Mouse (Mus musculus) heart, postnatal 14 days (tissue): ENCODE results near the gene Zp3. TPM values are rescaled to one million over a fixed set of nuclear protein-coding genes. Genes with fewer than 3 reads are reported as not detected.

Experiments used
- DNase-seq, 2 experiments: peaks; one replicate each; pipeline ENCODE4 v3.0.0; 2021 to 2022
- intact Hi-C: fragments of 180-260 bp; cut with DNase I; formaldehyde crosslinking; loops from one replicate; pipeline ENCODE4 v1.15.1; 2025
- total RNA-seq, 2 experiments: library from RNA; stranded (reverse); gene quantifications; 2 replicates each; pipeline ENCODE4 v1.2.3; 2021

Gene Zp3
- total RNA-seq, 2 experiments from 2014 or later = not detected

DNA sequence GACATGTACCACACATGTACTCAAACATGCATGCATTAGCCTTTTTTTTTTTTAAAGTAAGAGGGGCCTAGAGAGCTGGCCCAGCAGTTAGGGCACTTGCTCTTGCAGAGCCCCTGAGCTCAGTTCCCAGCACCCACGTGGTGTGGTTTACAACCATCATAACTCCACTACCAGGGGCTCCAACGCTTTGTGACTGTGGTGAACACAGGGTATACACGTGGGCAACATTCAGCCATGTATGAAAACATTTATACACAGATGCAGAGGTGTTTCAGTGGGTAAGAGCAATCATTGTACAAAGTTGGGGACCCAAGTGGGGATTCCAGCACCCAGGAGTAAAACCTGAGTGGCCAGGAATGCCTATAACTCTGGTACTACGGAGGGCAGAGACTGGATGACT, 21.5 kb upstream of the Zp3 start:
- DNase-seq = no peak
- intact Hi-C loops = loop anchor here (10.0 kb wide), 1 partner anchor 264 kb away; no protein-coding TSS in a partner anchor

DNA sequence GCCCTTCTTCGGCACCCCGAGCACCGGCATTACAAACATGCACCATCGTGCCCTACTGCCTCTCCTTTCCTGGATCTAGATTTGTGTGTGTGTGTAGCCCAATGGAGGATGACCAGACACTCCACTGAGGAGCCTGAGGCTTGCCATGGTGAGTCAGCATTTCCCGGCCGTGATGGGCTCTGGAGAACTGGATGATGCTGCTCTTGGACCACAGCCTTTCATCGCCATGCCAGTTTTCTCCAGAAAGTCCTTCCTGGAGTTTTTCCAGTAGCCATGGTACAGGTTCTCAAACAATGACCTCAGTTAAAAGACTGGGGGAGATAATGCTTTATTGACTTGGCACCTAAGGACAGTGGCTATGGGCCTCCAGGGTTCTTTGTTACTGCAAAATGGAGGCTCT, 20.0 kb upstream of the Zp3 start:
- no peak for DNase-seq
- intact Hi-C loops = loop anchor here (10.0 kb wide), 1 partner anchor 265 kb away; no protein-coding TSS in a partner anchor

DNA sequence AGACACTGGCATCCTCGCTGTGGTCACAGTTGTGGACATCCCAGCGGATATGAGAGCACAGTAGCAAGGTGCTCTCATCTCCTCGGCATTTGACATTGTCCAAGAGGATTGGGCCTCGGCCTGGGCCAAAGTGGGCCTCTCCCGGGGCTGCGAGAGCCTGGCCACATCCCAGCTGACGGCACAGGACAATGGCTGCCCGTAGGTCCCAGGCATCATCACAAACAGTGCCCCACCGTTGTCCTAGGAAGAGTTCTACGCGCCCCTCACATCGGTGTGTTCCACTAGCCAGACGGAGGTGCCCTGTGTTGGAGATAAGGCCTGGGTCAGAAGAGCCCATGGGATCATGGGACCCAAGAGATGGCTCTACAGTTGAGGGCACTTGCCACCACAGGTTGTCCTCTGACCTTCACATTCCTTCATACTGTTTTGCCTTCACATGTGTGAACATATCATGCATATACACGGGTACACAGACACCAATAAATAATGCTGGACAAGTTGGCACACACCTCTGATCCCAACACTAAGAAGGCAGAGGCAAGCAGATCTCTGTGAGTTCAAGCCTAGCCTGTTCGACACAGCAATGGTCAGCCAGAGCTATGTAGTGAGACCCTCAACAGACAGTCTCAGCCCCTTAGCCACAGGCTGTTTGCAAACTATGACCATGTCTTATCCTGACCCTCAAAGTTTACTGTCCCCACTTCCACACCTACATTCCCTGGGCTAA, 18.8 kb upstream of the Zp3 start:
- intact Hi-C loops = no loop called here

DNA sequence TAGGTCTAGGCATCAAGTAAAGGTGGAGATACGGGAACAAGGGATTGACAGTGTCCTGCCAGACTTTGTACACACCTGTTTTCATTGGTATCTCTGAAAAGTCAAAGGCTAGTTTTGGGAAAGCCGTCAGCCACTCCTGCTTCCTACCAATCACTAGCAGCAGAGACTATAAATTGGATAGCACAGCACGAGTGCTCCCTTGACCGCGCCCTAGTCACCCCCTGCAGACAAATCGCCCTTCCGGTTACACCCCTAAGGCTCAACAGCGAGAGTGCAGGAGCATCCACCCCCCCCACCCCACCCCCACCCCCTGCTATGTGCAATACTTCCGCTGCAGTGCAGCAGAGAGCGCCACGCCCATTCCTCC, 17.8 kb upstream of the Zp3 start:
- no peak for DNase-seq
- intact Hi-C loops = no loop called here

More for the DNA sequence above, 18.8 kb upstream of the Zp3 start:
- DNase-seq = no peak

DNA sequence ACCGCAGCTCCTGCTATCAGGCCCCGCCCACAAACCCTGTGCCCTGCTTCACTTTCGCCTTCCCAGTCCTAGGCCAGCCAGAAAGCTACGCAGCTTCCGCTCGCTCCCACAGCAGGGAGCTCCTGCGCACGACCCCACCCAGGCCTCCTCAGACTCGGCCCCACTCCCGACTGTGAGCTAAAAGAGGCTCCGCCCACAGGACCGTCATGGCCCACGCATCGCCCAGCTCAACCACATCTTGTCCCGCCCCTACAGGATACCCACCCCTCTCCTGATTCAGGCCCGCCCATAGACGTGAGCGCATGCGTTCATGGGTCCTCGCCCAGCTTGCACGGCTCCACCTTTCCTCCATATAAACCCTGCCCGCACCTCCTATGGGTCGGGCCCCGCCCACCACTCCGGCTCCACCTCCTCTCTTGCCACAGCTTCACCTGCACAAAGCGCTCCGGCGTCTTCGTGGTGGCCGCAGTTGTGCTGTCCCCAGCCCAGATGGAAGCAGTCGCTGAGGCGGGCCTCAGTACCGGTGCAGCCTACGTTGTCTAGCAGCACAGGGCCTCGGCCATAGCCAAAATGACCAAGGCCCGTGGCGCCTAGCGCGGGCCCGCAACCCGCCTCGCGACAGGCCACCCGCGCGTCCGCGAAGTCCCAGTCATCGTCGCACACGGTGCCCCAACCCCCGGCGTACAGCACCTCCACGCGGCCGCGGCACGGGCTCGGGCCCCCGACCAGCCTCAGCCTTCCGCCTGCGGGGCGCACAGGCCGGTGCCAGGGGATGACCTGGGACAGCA, 17.2 kb upstream of the Zp3 start:
- intact Hi-C loops = no loop called here
- peak; percentile 98 for DNase-seq

DNA sequence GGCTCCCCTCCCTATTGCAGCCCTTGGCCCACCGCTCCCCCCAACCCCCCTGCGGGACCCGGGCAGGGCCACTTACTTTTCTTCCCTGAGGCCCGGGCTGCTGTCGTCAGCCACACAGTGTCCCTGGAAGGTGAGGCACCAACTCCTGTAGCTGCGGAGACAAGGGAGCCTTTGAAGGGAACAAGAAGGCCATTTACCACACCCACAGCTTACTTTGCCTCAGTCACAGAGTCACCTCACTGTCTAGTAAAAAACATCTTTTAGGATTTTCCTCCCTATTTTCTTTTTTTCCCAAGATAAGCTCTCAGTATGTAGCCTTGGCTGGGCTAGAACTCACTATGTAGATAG, 16.6 kb upstream of the Zp3 start:
- intact Hi-C loops = no loop called here
- no peak for DNase-seq

DNA sequence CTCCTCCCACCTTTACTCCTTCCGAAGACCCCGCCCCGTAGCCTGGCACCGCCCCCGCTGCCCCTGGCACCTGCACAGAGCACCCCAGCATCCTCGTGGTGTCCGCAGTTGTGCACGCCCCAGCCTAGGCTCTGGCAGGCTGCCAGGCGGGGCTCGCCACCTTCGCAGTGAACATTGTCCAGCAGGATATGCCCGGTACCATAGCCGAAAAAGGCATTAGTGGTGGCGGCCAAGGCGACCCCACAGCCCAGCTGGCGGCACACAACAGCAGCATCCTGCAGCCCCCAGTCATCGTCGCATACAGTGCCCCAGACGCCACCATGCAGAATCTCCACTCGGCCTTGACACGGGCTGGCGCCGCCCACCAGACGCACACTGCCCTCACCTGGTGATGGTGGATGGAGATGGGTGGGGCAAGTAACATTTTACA, 14.4 kb upstream of the Zp3 start:
- intact Hi-C loops = loop anchor here (5.0 kb wide), 1 partner anchor 63 kb away; no protein-coding TSS in a partner anchor
- DNase-seq = peak in 1 of 2 experiments; percentile 39

DNA sequence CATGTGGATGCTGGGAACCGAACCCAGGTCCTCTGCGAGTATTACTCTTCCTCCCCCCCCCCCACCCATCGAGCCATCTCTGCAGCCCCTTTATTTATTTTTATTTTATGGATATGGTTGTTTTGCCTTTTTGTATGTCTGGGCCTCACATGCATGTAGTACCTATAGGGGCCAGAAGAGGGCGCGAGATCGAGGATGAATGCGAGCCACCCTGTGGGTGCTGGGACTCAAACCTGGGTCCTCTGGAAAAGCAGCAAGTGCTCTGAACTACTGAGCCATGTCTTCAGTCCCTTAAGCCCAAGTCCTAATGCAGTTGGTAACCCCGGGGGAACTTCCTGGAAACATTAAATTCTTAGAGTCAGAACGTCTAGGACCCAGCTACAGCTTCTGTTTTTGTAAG, 13.0 kb upstream of the Zp3 start:
- intact Hi-C loops = loop anchor here (5.0 kb wide), 1 partner anchor 65 kb away; no protein-coding TSS in a partner anchor
- DNase-seq = no peak

DNA sequence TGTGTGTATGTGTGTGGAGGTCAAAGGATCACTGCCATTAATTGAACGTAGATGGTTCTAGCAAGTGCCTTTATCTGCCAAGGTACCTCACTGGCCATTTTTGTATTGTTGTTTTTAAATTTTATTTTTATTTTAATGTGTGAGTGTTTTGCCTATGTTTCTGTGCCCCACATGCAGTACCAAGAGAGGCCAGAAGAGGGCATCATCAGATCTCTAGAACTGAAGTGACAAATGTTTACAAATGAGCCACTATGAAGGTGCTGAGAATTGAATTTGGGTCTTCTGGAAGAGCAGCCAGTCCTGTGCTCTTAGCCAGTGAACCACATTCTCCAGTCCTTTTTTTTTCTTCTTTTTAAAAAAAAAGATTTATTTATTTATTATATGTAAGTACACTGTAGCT, 11.1 kb upstream of the Zp3 start:
- intact Hi-C loops = loop anchor here (5.0 kb wide), 1 partner anchor 66 kb away; no protein-coding TSS in a partner anchor
- peak; percentile 51 to 67 for DNase-seq

DNA sequence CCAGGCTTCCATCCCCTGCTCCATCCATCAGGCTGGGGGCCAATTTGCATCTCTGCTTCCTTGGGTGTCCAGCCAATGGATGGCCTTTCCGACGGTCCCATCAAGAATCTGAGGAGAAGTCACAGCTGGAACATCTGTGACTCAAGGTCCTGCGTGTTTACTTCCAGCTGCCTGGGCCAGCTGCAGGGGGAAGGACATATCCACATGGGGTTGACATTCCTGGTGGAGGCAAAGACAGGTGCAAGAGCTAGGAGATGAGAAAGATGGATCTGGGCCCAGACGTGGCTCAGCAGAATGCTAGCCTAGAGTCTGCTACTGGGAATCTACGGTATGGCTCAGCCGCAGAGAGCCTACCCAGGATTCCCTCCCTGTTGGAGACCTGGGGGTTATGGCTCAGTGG, 9.7 kb upstream of the Zp3 start:
- no peak for DNase-seq
- intact Hi-C loops = no loop called here

DNA sequence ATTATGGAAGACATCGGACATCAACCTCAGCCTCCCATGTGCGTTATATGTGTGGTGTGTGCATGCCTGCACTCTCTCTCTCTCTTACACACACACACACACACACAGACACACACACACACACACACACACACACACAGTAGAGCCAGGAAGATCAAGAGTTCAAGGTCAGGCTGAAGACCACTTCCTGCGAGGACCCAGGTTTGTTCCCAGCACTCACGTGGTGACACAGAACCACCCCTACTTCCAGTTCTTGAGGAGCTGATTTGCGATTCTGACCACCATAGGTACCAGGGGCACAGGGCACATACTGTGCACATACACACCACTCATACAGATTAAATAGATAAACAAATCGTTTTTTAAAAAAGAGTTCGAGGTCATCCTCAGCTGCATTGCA, 8.0 kb upstream of the Zp3 start:
- DNase-seq = no peak
- intact Hi-C loops = no loop called here

DNA sequence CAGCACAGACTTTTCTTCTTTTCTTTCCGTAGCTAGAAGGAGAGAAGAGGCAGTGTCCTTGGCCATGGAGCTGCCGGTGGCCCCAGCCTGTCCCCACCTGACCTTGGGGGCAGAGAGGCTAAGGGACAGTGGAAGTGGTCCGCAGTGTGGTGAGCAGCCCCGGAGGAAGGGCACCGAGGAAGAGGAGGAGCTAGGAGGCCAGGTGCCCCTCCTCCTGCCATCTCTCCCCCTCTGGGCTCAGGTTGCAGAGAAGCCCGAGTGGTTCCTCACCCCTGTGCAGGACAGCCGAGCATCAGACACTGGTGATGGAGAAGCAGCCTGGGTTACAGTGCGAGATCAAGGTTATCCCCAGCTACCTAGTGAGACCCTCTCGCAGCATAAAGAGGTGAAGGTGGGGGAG, 5.5 kb upstream of the Zp3 start, which contains the start of gene Ssc4d:
TSS of gene Ssc4d (minus strand) at position 167 of the 400 bp plus-strand sequence.
- DNase-seq = no peak
- intact Hi-C loops = no loop called here

DNA sequence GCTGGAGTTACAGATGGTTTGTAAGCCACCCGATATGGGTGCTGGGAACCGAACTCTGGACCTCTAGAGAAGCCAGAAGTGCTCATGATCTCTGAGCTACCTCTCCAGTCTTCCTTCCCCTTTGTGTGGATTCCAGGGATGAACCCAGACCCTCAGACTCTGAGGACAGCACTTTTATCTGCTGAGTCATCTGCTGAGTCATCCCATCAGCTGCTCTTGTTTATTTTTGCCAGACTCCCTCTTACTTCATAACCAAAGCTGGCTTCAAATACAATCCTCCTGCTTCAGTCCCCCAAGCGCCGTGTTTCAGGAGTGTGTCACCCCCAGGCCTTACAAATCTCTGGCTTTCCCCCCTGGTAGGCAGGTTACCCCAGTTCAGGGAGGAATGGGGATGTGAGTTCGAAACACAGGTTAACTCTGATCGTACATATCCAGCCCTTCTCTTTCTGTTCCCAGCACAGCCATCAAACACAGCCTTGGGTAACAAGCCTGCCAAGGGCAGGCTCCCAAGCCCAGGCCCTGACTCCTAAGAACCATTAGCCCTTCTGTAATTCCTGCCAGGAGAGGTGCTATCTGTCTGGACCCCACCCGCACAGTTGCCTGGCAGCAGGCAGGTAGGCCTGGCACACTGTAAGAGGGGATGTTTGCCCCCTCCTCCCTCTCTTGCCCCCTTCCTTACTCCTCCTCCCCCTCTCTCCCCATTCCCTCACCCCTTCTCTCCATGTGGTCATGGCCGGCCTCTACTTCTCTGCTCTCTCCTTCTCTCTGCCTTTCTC, 3.8 kb upstream of the Zp3 start:
- intact Hi-C loops = no loop called here
- no peak for DNase-seq

DNA sequence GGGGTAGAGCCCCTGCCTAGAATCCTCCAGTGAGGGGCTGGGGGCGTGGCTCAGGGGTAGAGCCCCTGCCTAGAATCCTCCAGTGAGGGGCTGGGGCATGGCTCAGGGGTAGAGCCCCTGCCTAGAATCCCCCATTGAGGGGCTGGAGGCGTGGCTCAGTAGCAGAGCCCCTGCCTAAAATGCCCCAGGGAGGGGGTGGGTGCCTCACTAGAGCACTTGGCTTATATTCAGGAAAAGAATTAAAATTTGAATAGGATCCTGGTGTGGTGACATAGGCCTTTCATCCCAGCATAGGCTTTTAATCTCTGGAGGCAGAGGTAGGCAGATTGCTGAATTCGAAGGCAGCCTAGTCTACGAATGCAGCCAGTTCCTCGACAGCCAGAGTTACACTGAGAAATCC, 518 bp upstream of the Zp3 start:
- intact Hi-C loops = no loop called here
- no peak for DNase-seq

DNA sequence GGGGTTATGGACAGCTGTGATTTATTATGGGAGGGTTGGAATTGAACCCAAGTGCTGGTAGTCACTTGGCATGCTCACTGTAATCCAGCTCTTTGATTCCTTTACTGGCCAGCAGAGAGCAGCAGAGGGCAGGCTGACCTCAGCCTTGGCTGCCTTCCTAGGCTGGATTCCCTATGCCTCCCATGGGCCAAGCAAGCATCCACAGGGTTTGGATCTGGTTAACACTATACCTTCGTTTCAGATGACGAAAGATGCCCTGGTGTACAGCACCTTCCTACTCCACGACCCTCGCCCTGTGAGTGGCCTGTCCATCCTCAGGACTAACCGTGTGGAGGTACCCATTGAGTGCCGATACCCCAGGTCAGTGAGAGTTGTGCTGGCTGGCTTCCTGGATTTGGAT, 2.5 kb downstream of the Zp3 start:
- intact Hi-C loops = loop anchor here (2.0 to 5.0 kb wide), 5 partner anchors 14 to 80 kb away; no protein-coding TSS in a partner anchor
- peak; percentile 77 to 82 for DNase-seq

DNA sequence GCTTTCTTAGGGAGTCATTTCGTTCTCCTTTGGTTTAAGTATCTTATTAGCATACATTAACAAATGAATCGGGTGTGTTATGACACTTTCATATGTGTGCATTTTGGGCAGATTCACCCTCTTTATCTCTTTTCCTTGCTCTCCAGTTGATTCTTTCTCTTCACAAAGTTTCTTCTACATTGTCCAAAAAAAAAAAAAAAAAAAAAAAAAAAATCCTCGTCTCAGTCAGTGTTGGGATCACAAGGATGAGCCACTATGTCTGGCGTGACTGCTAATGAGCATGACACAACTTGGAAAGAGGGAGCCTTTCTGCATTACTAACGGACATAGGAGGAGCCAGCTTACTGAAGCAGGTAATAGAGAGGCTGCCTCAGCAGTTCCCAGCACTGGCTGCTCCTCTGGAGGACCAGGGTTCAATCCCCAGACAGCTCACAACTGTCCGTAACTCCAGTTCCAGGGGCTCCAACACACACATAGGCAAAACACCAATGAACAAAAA, 4.7 kb downstream of the Zp3 start:
- no peak for DNase-seq

DNA sequence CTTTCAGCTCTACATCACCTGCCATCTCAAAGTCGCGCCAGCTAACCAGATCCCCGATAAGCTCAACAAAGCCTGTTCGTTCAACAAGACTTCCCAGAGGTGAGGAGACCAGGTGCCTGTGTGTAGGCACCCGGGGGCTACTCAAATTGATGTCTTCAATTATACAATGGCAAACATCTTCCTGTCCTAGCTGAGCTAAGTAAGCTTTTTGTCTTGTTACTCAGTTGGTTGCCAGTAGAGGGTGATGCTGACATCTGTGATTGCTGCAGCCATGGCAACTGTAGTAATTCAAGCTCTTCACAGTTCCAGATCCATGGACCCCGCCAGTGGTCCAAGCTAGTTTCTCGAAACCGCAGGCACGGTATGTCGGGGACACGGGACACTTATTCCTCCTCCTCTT, 7.3 kb downstream of the Zp3 start:
- intact Hi-C loops = no loop called here
- DNase-seq = peak in 1 of 2 experiments; percentile 29

More for the DNA sequence above, 4.7 kb downstream of the Zp3 start:
- intact Hi-C loops = loop anchor here (5.0 kb wide), 3 partner anchors 43 to 82 kb away; no protein-coding TSS in a partner anchor

DNA sequence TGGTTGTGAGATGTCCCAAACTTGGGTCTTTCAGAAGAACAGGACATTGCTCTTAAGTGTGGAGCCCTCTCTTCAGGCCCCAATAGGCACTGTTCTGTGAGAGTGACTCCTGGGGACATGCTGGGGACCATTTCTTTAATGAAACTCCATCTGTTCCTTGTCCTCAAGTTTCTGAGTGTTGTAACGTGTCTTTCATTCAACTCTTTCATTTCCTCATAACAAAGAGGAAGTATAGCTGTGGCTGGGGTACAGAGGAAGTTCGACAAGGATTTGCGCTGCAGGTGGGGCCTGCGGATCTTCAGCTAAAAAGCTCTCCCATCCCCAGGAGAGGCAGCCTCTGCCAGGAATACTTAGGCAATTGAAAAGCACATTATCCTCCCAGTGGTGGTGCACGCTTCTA, 10.7 kb downstream of the Zp3 start:
- no peak for DNase-seq
- intact Hi-C loops = no loop called here

DNA sequence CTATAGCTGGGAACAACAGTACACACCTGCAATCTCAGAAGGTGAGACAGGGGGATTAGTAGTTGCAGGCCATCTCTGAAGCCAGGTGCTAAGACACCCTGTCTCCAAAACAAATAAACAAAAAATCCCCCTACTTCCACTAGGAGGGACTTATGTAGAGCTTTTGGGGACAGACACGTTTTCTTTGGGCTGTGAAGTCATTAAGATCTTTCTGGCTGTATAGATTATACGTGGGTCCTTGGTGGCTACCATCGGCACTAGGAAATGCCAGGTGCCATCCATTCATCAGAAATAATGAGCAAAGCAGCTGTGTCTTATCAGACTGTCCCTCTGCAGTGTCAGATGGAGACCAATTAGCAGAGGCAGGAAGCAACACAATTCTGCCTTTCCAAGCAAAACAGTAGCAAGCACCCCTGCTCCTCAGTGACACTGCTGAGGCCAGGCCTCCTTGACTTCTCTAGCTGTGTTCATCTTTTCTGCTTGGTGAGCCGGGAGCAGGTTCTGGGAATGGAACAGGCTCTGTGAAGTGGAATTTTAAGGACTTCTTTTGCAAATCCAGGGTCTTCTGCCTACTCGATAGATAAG, 13.6 kb downstream of the Zp3 start:
- no peak for DNase-seq
- intact Hi-C loops = no loop called here

DNA sequence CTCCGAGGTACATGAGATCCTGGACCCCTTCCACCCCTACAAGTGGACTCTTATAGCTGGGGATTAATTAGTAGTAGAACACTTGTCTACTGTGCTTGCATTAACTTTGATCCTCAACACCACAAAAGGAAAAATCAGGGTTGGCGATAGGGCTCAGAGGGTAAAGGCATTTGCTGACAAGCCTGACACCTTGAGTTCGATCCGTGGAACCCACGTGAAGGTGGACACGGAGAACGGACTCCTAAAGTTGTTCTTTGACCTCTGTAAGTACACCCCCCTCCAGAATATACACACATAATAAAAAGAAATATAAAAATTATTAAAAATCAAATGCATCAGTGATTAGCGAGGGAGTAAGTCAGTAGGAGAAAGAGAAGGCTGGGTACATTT, 14.4 kb downstream of the Zp3 start:
- no peak for DNase-seq
- intact Hi-C loops = no loop called here
